ENCODE assay signal across 8 mouse cellular contexts in the genomic region with DNA sequence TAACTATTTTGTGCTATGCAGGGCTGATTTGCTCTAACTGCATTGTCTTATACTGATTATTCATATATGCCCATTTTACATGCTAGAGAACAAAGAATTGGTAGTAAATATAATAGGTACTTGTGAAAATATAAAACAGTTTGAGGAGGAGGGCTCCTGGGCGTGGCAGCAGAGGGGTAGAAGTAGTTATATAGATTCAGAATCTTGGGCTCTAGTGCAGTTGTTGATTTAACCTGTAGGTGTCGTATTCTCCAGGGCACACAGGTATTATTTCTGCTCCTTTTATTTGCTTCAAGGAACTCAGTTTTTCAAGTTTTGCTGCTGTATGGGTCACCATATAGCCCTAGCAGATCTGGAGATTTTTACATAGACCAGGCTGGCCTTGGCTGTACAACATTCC. TPM values are rescaled to one million over a fixed set of nuclear protein-coding genes. Genes with fewer than 3 reads are reported as not detected.
DNase-seq lines count a peak whose midpoint lies in the region; ATAC-seq and TF ChIP-seq lines count a peak whose summit lies in the region.

No protein-coding gene starts in this region.

- peak overlapping the region; percentile 98 for H3K4me3 ChIP-seq in gastrocnemius, adult 2 months
- H3K4me3 ChIP-seq in forebrain, embryonic 12.5 days (replicated peaks): peak overlapping the region; percentile 85
- peak overlapping the region in 1 of 2 experiments; percentile 96; a peak in 2 of 4 replicates for H3K4me3 ChIP-seq in liver, embryonic 14.5 days (ENCODE audit: insufficient read depth in 1 of 2, low read depth in 2 of 2, low read length in 2 of 2)

- peaks cover 12% of the 10 kb centered on the region for H3K4me1 ChIP-seq in forebrain, embryonic 12.5 days
- peaks cover 2 to 5% of the 10 kb centered on the region in 2 experiments; a peak in 2 of 4 replicates for H3K4me1 ChIP-seq in liver, embryonic 14.5 days (replicated peaks; ENCODE audit: control insufficient read depth in 2 of 2, insufficient read depth in 2 of 2, low read length in 1 of 2)

- H3K36me3 ChIP-seq in forebrain, embryonic 12.5 days (replicated peaks): peaks cover 10% of the 10 kb centered on the region; the same call in 1 of the 2 replicates
- no peaks in the 10 kb centered on the region for H3K36me3 ChIP-seq in liver, embryonic 14.5 days (replicated peaks; ENCODE audit: control insufficient read depth, insufficient read depth, low read depth)

- H3K4me2 ChIP-seq in forebrain, embryonic 12.5 days: peak overlapping the region; percentile 49
- H3K4me2 ChIP-seq in liver, embryonic 14.5 days (ENCODE audit: low read depth): peak overlapping the region; percentile 71

- H3K27ac ChIP-seq in gastrocnemius, adult 2 months: no peak overlapping the region
- no peak overlapping the region for H3K27ac ChIP-seq in forebrain, embryonic 12.5 days
- no peak overlapping the region for H3K27ac ChIP-seq in liver, embryonic 14.5 days

- peak; percentile 23; the same call in 1 of the 2 replicates for TF ChIP-seq CTCF in gastrocnemius, adult 2 months (IDR thresholded peaks at IDR 0.05)
- TF ChIP-seq CTCF in liver, embryonic 14.5 days (IDR thresholded peaks at IDR 0.05; ENCODE audit: low read depth): 0 out of 2 replicates have a peak, but pooled peaks have one; percentile 21

- H3K9me3 ChIP-seq in forebrain, embryonic 12.5 days: no peaks in the 10 kb centered on the region
- no peaks in the 10 kb centered on the region for H3K9me3 ChIP-seq in liver, embryonic 14.5 days (ENCODE audit: control insufficient read depth, low read length)

- no peaks in the 10 kb centered on the region for H3K27me3 ChIP-seq in forebrain, embryonic 12.5 days
- no peaks in the 10 kb centered on the region for H3K27me3 ChIP-seq in liver, embryonic 14.5 days (ENCODE audit: control insufficient read depth, insufficient read depth, low read length)

- DNase-seq in gastrocnemius, adult 2 months: no peak
- DNase-seq in gastrocnemius, postnatal 10 days: no peak
- DNase-seq in CD4-positive helper T cell, adult 2 months (ENCODE audit: low read depth, low spot score): peak; percentile 74
- DNase-seq in liver, embryonic 14.5 days (ENCODE audit: low read depth in 3 of 3, low spot score in 3 of 3): no peak
- DNase-seq in thymus, postnatal 25 days: peak; percentile 34
- DNase-seq in embryo, embryonic 10.5 days (ENCODE audit: low spot score): no peak
- DNase-seq in spleen, adult 12 weeks (ENCODE audit: low spot score): no peak

- no peak for TF ChIP-seq EP300 in liver, embryonic 14.5 days (IDR thresholded peaks at IDR 0.05; ENCODE audit: low read depth)

- WGBS in forebrain, embryonic 12.5 days: 74% methylated on average over 2 of the region's 2 CpGs
- 50% methylated on average over 2 of the region's 2 CpGs for WGBS in liver, embryonic 14.5 days (ENCODE audit: insufficient replicate concordance)

- ATAC-seq in forebrain, embryonic 12.5 days (ENCODE audit: low FRiP score): no peak; the same call in 1 of the 2 replicates
- ATAC-seq in liver, embryonic 14.5 days (ENCODE audit: insufficient read depth): no peak

- intact Hi-C loops in gastrocnemius, adult 2 months (cut with DNase I): loop anchor here (2.0 to 5.0 kb wide), 2 partner anchors 133 to 329 kb away; no protein-coding TSS in a partner anchor

- peak overlapping the region; percentile 77 for H3K9ac ChIP-seq in forebrain, embryonic 12.5 days
- no peak overlapping the region for H3K9ac ChIP-seq in liver, embryonic 14.5 days (replicated peaks)

RNA-seq across cellular contexts. Expression of gene Nemp2, which starts 1.1 kb away (rescaled TPM):
- under 1 TPM; 0.39 to 0.48 TPM for total RNA-seq in gastrocnemius, adult 2 months (2021)
- 1 to 10 TPM; 1.7 to 2.7 TPM for total RNA-seq in gastrocnemius, postnatal 10 days (2021)
- polyA plus RNA-seq in forebrain, embryonic 12.5 days (2016; fragmentation: Nextera tagmentation; extraction: Ambion mirVana): 10.9 and 12.2 TPM in 2 replicates
- polyA plus RNA-seq in liver, embryonic 14.5 days (2012; rRNA removed): 2.2 and 2.6 TPM in 2 replicates
- 1.6 and 1.7 TPM in 2 replicates for polyA plus RNA-seq in liver, embryonic 14.5 days (2014; fragmentation: Nextera tagmentation; extraction: Ambion mirVana)

Comparison
In these comparisons a context has a peak if more than half of its experiments do, and no peak if none do; other contexts are left out.
1. DNase-seq: peak in CD4-positive helper T cell, adult 2 months (single experiment) and thymus, postnatal 25 days (single experiment); none in gastrocnemius, adult 2 months (single experiment), gastrocnemius, postnatal 10 days (single experiment), liver, embryonic 14.5 days (0 of 3), embryo, embryonic 10.5 days (single experiment) and spleen, adult 12 weeks (single experiment).